Mouse (Mus musculus): Measurements from ENCODE around the gene Lifr.

DNA sequence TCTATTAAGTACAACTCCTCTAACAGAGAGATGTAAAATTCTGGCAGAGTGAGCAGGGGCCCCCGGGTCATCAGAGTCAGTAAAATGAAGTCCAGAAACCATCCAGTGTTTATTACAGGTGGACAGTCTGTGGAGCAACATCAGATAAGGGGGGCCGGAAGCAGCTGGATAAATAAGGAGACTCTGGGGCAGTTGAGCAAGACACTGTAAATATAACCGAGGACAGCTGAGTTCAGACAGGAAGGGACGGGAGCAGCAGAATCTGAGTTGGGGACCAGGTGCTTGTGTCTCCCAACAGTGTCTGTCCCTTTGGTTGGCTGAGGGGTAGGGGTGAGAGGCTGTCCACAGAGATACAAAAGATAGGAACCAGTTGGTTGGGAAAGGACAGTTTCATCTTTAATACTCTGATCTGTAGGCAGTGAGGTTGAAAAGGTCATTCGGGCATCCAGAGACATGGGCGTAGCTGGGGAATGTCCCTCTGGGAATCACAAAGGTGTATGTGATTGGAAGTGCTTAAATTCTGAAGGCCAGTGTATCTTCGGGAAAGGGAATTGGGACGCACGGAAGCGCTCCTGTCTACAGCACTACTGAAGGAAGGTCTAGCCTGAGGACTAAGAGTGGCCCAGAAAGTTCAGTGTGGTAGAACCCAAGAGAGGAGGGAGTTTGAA, 77.0 kb downstream of the Lifr start:
- TF ChIP-seq CTCF (IDR thresholded peaks at IDR 0.05; ENCODE audit: low read depth, low read length) = no peak
- TF ChIP-seq POLR2A (IDR thresholded peaks at IDR 0.05; ENCODE audit: extremely low read depth, insufficient read depth, low read length) = no peak
